Mouse (Mus musculus) cerebellum, postnatal 14 days (tissue): ENCODE data around the gene Rgl1.
A peak's percentile ranks its signal among the peaks of the same experiment; 100 is the strongest.
"Not testable (repeated sequence)": the region's sequence is repeated elsewhere in the genome, so short reads cannot be mapped to it uniquely, and the experiment has no call there.

ENCODE experiments used
- DNase-seq, 2 experiments: peaks; one replicate each; pipeline ENCODE4 v3.0.0; 2021; ENCODE audit warnings: mixed read lengths in 2 of 2

Rgl1 gene

GRCm38 (mm10) chr1:152766032-152766772, at the start of gene Rgl1, which contains the start of gene Arpc5:
Gene Rgl1 (minus strand): TSS chr1:152766351.
Gene Arpc5 (plus strand): TSS chr1:152766542.
- peak; percentile 99 for DNase-seq

- DNase-seq: peak; percentile 58 to 78
These were observed 49.1 kb upstream of the Rgl1 start for GRCm38 (mm10) chr1:152815265-152815701.

DNA sequence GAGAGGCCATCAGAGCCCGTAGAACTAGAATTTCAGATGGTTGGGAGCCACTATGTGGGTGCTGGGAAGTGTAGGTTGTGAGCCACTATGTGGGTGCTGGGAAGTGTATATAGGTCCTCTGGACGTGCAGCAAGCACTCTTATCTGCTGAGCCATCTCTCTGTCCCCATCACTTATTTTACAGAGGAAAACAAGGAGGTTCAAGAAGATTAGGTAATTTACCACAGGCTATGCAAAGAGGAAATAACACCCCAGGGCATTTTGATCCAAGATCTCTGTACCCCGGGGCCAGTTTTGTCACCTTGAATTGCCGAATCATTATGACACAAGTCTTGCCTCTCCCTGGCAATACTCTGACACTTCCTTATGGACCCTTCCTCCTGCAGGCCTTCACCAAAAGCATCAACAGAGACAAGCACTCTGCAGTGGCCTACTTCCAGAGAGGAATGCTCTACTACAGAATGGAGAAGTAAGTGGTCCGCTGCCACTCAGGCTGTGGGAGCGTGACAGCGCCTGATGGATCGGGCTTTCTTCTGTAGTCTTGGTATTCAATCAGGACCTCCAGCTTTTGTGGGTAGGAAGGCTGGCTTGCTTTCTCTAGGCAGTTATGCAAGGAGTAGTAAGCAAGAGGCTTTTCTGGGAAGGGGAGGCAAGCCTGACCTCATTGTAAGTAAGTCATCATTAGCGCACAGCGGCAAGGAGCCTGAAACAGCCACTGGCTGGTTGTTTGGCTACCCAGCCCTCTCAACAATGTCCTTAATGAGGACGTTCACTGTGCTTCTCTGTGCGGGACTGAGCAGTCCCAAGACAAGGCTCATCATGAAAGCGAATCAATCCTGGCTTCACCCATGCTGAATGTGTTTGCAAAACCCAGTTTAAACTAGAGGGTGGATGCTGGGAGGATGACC, 44.6 kb upstream of the Rgl1 start:
- DNase-seq: no peak

DNA sequence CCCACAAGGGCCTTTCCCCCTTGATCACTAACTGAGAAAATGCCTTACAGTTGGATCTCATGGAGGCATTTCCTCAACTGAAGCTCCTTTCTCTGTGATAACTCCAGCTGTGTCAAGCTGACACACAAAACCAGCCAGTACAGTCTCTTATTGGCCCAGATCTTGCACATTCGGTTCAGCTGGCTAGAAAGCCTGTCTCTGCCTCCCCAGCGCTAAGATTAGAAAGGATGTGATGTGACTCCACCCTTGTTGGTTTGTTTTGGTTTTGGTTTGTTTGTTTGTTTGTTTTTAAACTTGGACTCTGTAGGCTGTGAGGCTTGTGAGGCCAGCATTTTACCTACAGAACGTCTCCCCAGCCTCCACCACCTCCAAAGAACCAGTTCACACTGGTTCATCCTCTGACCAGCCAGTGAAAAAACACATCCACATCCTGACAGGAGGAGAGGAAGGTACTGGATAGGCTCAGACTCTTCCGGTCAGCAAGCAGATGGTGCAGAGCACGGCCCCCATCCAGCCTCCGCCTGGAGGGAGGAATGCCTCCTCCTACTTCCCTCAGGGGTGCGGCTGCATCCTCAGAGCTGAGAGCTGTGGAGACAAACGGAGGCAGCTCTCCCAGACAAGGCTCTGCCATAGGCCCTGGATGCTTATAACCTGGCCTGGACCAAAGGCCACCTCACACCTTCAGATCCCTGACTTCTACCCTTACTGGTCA, 43.5 kb upstream of the Rgl1 start:
- DNase-seq: no peak

DNA sequence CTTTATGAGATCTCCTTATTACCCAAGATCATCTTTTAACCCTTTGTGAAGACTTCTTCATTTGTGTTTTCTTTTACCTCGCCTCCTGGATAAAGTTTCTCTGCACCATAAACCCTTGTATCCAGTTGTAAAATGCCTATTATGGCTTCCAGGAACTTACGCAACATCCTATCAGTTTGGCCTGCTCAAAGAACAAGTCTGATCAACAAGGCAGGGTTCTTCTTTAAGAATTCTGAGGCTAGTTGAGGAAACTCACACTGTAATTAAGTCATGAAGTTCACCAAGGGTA, 42.2 kb upstream of the Rgl1 start:
- DNase-seq: no peak

DNA sequence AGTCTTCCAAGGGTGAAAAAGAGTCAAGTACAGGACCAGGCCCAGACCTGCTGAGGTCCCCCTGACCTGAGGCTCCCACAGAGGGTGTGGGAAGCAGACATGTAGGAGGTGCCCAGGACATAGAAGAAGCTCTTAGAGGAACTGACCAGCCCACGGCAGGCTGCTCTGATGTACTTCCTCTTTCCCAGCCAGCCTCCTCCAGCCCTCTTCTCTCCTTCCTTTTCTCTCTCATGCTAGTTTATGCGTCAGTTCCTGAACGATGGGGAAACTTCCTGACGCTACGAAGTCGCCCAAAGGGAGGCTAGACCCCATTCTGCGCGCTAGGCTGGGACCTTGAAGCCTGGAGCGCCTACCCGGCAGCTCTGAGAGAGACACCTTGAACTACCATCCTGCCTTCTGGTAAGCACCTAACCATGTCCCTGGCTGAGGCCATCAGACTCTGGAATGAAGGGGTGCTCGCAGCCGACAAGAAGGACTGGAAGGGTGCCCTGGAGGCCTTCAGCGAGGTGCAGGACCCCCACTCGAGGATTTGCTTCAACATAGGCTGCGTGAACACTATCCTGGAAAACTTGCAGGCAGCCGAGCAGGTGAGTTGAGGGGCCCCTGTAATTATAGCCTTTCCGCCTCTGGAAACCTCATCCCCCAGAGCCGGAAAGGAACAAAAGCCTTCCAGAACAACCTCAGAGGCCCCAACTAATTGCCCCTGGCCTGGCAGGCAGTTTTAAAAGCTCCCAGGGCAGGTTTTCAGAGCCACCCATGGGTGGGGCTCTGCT, 41.7 kb upstream of the Rgl1 start:
- no peak for DNase-seq

DNA sequence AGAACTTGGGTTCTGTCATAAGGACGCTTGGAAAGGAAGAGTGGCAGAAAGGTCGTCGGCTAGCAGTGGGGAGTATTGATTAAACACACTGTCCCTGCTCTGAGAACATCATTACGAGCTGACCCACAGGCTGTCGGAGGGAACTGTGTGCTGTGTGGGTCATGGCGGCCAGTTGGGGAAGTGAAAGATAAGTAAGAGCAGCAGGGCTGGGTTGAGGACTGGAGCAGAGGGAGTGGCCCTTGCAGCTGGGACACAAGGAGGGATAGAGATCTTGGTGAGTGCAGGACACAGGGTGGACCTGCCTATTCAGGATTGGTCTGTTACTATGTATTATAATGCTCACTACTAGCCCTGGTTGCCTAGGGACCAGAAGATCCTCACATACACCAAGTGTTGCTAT, 38.8 kb upstream of the Rgl1 start:
- no peak for DNase-seq

GRCm38 (mm10) chr1:152800633-152801176, 34.6 kb upstream of the Rgl1 start:
- DNase-seq: no peak

DNA sequence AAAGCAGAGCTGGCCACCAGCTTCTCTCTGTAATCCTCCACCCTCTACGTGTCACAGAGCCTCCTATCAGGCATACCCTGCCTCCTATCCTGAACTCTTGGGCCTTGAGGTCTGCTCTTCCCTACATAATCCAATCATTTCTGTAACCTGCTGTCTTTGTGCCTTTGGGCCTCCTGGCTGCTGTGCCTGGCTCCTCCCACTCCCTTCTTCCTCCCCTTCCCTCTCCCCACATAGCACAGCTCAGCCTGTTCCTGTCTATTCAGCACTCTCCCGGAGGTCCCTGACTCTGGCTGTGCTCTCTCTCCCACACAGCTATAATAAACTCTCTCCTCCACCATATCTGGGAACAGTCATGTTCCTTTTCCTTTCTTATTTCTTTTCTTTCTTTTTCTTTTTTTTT, 33.7 kb upstream of the Rgl1 start, which contains the start of gene Ncf2:
Ncf2 (plus strand) TSS at position 298 of the 400 bp plus-strand sequence.
- DNase-seq: no peak

DNA sequence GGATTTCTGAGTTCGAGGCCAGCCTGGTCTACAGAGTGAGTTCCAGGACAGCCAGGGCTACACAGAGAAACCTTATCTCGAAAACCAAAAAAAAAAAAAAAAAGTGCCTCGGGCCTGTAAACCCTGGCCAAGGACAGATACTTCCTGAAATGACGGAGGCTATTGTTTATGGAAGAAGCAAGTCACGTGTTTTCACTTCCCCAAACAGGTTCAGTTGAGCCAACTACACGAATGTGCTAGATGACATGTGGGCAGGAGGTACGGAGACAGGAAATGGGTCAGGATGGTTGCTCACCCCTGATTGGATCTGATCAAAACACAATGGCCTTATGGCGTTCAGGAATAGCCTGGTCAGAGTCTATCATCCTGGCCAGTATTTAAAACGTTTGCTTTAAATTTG, 32.0 kb upstream of the Rgl1 start:
- no peak for DNase-seq

DNA sequence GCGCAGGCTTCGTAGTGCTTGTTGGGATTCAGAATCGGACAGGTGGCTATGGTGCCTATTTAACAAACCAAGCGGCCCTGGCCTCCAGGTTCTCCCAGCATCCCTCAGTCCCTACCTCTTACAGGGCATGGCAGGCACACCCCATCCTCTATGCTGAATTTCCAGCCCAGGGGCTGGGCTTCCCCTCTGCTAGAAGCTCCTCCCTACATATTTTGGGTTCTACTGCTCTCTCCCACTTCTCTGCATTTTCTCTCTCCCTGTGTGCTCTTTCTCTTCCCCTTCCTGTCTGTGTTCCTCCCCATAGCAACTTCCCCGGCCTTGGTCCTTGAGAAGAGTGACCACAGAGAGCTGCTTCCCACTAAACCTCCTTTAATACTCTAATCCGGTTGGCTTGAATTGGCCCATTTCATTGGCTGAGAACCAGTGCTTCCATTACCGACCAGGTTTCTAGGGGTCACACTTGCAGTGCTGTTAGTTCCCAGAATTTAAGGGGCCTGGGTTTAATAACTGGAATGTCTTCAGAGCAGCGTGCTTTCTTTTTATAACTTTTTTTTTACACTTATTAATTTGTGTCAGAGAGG, 30.6 kb upstream of the Rgl1 start:
- DNase-seq: no peak

GRCm38 (mm10) chr1:152795688-152796255, 29.6 kb upstream of the Rgl1 start:
- no peak for DNase-seq

DNA sequence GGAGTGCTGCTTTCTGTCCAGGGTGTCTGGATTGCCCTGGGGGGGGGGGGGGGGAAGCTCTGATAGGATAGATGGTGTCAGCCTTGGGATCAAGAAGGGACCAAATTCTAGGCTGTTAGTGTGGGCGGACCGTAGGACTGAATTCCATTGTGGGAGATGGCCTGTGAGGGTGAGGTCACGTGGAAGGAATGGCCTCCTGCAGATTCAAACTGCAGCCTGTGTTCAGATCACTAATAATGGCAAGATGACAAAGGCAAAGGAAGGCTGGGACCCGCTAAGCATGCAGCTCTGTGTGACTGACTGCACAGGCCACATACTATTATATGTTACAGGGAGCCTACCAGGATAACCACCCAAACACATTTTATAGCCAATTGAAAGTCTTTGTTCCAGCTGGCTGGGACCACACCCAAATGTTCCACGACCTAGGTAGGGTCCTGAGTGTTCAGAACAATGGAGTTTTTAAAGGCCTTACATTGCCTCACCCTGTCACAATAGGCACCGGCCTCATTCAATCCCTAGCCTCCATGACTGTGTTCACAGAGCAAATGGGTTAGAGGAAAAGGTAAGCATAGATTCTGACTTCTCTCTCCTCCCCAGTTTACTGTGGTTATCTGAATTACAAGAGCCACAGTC, 27.5 kb upstream of the Rgl1 start:
- no peak for DNase-seq

DNA sequence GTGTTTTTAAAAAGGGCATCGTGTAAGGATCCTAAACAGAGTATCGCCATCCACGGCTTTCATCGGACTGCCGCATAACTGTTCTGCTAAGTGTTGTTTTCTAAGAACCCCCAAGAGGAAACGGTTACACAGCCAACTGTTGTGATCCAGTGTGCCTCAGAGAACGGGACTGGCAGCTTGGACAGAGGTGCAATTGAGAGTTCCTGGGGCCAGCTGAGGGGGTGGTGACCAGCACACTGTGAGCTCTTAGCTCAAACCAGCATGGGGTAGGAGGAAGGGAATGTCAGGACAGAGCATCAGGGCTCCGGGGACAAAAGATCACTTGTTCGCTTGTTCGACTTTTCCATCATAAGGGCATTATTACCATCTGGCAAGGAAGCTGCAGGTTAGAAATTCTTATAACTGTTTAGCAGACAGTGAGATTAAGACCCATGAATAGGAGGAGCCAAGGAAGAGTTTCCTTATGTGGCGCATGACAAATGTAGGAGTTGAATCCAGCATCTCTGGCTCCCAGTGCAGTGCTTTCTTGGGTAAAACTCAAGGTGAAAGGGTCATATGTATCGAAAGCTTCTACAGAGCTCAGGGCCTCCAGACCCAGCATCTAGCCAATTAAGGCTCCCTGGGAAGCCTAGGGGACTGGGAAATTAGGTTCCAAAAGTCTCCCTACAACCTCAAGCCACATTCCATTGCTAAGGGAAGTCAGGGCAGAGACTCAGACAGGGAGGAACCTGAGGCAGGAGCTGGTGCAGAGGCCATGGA, 26.8 kb upstream of the Rgl1 start:
- DNase-seq: peak in 1 of 2 experiments; percentile 18

DNA sequence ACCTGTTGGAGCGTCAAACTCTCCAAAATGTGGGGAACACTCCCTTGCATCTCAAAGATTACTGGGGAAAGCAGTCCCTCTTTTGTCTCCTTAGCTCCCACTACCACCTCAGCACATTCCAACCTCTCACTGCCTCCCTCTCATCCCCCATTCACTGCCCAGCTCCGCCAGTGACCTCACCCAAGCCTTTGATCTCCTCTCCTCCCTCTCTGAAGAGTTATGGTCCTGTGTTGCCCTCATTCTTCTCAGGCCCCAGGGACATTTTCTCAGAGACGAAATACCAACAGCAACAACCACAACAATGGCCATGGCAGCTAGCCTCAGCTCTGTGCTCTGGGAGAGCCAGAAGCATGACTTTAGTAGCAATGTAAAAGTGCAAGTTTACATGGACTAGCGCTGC, 25.1 kb upstream of the Rgl1 start:
- DNase-seq: no peak

GRCm38 (mm10) chr1:152790821-152791220, 24.7 kb upstream of the Rgl1 start:
- no peak for DNase-seq

DNA sequence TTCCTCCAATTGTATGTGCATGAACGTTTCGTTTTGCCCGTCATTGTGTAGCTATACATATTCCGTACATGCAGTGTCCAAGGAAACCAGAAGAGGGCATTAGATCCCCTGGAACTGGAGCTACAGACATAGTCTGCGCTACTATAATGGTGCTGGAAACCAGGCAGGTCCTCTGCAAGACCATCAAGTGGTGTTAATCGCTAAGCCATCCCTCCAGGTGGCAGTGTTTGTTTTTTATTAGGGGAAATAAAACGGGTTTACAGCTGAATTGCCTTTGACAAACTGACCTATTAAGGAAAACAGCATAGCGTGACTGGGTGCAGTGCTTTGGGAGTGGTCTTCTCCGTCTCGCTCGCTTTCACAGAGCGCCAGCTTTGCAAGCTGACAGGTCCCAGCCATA, 24.1 kb upstream of the Rgl1 start:
- DNase-seq: peak; percentile 25 to 54

GRCm38 (mm10) chr1:152788121-152788660, 22.0 kb upstream of the Rgl1 start:
- no peak for DNase-seq

- DNase-seq: no peak
These were observed 20.8 kb upstream of the Rgl1 start for GRCm38 (mm10) chr1:152786953-152787352.

DNA sequence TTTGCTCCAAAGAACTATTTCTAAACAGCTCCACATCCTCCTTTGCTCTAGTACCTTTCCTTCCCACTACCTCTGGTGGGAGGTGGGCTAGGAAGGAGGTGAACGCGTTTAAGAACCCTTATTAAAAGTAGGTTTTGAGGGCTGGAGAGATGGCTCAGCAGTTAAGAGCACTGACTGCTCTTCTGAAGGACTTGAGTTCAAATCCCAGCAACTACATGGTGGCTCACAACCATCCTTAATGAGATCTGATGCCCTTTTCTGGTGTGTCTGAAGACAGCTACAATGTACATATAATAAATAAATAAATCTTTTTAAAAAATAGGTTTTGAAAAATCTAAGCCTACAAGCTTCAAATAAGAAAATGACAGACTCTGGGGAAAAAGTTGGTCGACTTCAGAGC, 19.3 kb upstream of the Rgl1 start:
- DNase-seq: not testable (repeated sequence)
